Mouse (Mus musculus): ENCODE data around the gene Wnk2. TPM values are rescaled to one million over a fixed set of nuclear protein-coding genes. Genes with fewer than 3 reads are reported as not detected.

Wnk2 gene
- polyA plus RNA-seq, 1 experiment = 13.4 TPM

Other genes starting within 250 kb of the Wnk2 start
- 82.0 and 83.2 TPM in 2 replicates for gene Fam120a, start 180.0 kb downstream of the Wnk2 start, polyA plus RNA-seq (2012; rRNA removed)
- 121 and 145 TPM in 2 replicates for gene Ninj1, start 39.5 kb upstream of the Wnk2 start, polyA plus RNA-seq (2012; rRNA removed)
- 107 and 108 TPM in 2 replicates for gene Card19, start 68.0 kb upstream of the Wnk2 start, polyA plus RNA-seq (2012; rRNA removed)
- 7.7 and 7.8 TPM in 2 replicates for gene Susd3, start 100.7 kb upstream of the Wnk2 start, polyA plus RNA-seq (2012; rRNA removed)
- 2.2 and 2.6 TPM in 2 replicates for gene Fgd3, start 172.3 kb upstream of the Wnk2 start, polyA plus RNA-seq (2012; rRNA removed)
- gene Bicd2, start 193.6 kb upstream of the Wnk2 start, polyA plus RNA-seq (2012; rRNA removed) = 26.2 and 31.4 TPM in 2 replicates

Measured in gonadal fat pad, adult 2 months (tissue).